Mouse (Mus musculus) ES-Bruce4 (cell line): ENCODE measurements around the gene Gm42957.

ENCODE experiments used
- CTCF ChIP-seq: IDR thresholded peaks from one replicate; pipeline ENCODE4 v1.8.1; 2011; ENCODE audit warnings: low read depth, low read length
- EP300 ChIP-seq: IDR thresholded peaks from 2 replicates; pipeline ENCODE4 v1.6.1; 2011; ENCODE audit warnings: low read depth, low read length; ENCODE audit not compliant: insufficient read depth
- POLR2A ChIP-seq: IDR thresholded peaks from one replicate; pipeline ENCODE4 v1.8.1; 2011; ENCODE audit warnings: low read length; ENCODE audit not compliant: insufficient read depth

- TF ChIP-seq POLR2A (no peak), CTCF (no peak), EP300 (no peak)
Measured at GRCm38 (mm10) chr3:96595661-96596060, 39.6 kb upstream of the Gm42957 start.
